Mouse (Mus musculus) liver, embryonic 13.5 days (tissue): Measurements from ENCODE around the gene Gm47996. TPM values are rescaled to one million over a fixed set of nuclear protein-coding genes. Genes with fewer than 3 reads are reported as not detected.
"Not testable (repeated sequence)": the region's sequence is repeated elsewhere in the genome, so short reads cannot be mapped to it uniquely, and the experiment has no call there.

Source experiments
- ATAC-seq: fragments of 200-750 bp; cut with Nextera tagmentation; 2 replicates; pipeline ENCODE4 v1.8.0; 2017; ENCODE audit warnings: low read depth, mild to moderate bottlenecking, moderate number of reproducible peaks, moderate library complexity
- DNase-seq: peaks from one replicate; pipeline ENCODE4 v3.0.0; 2022
- H3K27ac ChIP-seq: fragments of 300-500 bp; sonication (generic); 2 replicates; pipeline ENCODE4 v1.5.1; 2015; ENCODE audit warnings: moderate library complexity, mild to moderate bottlenecking, inconsistent platforms
- H3K27me3 ChIP-seq: fragments of 300-500 bp; sonication (generic); 2 replicates; pipeline ENCODE4 v1.6.1; 2015; ENCODE audit warnings: mild to moderate bottlenecking, inconsistent platforms
- H3K36me3 ChIP-seq: fragments of 300-500 bp; sonication (generic); 2 replicates; pipeline ENCODE4 v1.6.1; 2015; ENCODE audit warnings: mild to moderate bottlenecking, inconsistent platforms
- H3K4me1 ChIP-seq: fragments of 300-500 bp; sonication (generic); replicated peaks from 2 replicates; pipeline ENCODE4 v1.6.1; 2015; ENCODE audit warnings: inconsistent platforms
- H3K4me2 ChIP-seq: fragments of 300-500 bp; sonication (generic); 2 replicates; pipeline ENCODE4 v1.6.1; 2015; ENCODE audit warnings: inconsistent platforms, mild to moderate bottlenecking, moderate library complexity
- H3K4me3 ChIP-seq: fragments of 300-500 bp; sonication (generic); replicated peaks from 2 replicates; pipeline ENCODE4 v1.5.1; 2015; ENCODE audit warnings: mild to moderate bottlenecking, inconsistent platforms
- H3K9ac ChIP-seq: fragments of 300-500 bp; sonication (generic); 2 replicates; pipeline ENCODE4 v1.6.1; 2015; ENCODE audit warnings: mild to moderate bottlenecking, inconsistent platforms
- H3K9me3 ChIP-seq: fragments of 300-500 bp; sonication (generic); replicated peaks from 2 replicates; pipeline ENCODE4 v1.6.1; 2016; ENCODE audit warnings: inconsistent platforms
- whole genome bisulfite sequencing: fragments of 180-500 bp; shearing (Covaris S2); methylation state at CpG from one replicate; pipeline ENCODE4 v1.1.7; 2015; ENCODE audit not compliant: insufficient replicate concordance; 5-methylcytosine and 5-hydroxymethylcytosine counted together
- polyA plus RNA-seq: library from polyadenylated mRNA; unstranded; fragments of >200 nt; fragmentation: Nextera tagmentation; extraction: Ambion mirVana; gene quantifications from 2 replicates; pipeline ENCODE4 v1.2.1, GENCODE M21; 2015

The Gm47996 gene
- polyA plus RNA-seq = 0.36 and 0.63 TPM in 2 replicates

- H3K4me1 ChIP-seq = peaks cover 23% of the 10 kb centered on the region
- 52% methylated on average over 4 of the region's 8 CpGs for WGBS
- not testable (repeated sequence) for H3K9ac ChIP-seq, H3K27me3 ChIP-seq, ATAC-seq, H3K27ac ChIP-seq, H3K4me2 ChIP-seq, H3K36me3 ChIP-seq, H3K4me3 ChIP-seq, H3K9me3 ChIP-seq
- peak; percentile 80 for DNase-seq
These were observed at the start of gene Gm47996 for GRCm38 (mm10) chr1:151209824-151210355. Gm47996 (plus strand) TSS chr1:151210131.

GRCm38 (mm10) chr1:151166031-151166430, 43.9 kb upstream of the Gm47996 start:
- no peaks in the 10 kb centered on the region for H3K9me3 ChIP-seq
- H3K4me1 ChIP-seq = peaks cover 35% of the 10 kb centered on the region
- ATAC-seq = peak; percentile 41; the same call in 1 of the 2 replicates
- no peaks in the 10 kb centered on the region for H3K27me3 ChIP-seq
- no peak overlapping the region for H3K4me2 ChIP-seq
- H3K4me3 ChIP-seq = no peak overlapping the region
- H3K36me3 ChIP-seq = no peaks in the 10 kb centered on the region
- H3K9ac ChIP-seq = no peak overlapping the region; the same call in 1 of the 2 replicates
- peak overlapping the region; percentile 56 for H3K27ac ChIP-seq
- DNase-seq = no peak
- WGBS = 17% methylated on average over 8 of the region's 8 CpGs

- Histone ChIP-seq H3K9ac (no peak overlapping the region), H3K4me3 (no peak overlapping the region), H3K4me2 (peak overlapping the region; percentile 18; the same call in 1 of the 2 replicates), H3K27ac (peak overlapping the region; percentile 67), H3K36me3 (no peaks in the 10 kb centered on the region), H3K4me1 (peaks cover 35% of the 10 kb centered on the region), H3K27me3 (no peaks in the 10 kb centered on the region), H3K9me3 (no peaks in the 10 kb centered on the region)
- ATAC-seq = peak; percentile 35
- DNase-seq = no peak
- WGBS = 35% methylated on average over 12 of the region's 12 CpGs
These were observed 42.5 kb upstream of the Gm47996 start for GRCm38 (mm10) chr1:151167297-151168047.

- ATAC-seq = no peak
- H3K27ac ChIP-seq = peak overlapping the region; percentile 67; the same call in 1 of the 2 replicates
These were observed 41.3 kb upstream of the Gm47996 start for GRCm38 (mm10) chr1:151168637-151169036.

GRCm38 (mm10) chr1:151171572-151172461, 38.1 kb upstream of the Gm47996 start:
- H3K9me3 ChIP-seq = no peaks in the 10 kb centered on the region
- no peak overlapping the region for H3K4me3 ChIP-seq
- 43% methylated on average over 2 of the region's 2 CpGs for WGBS
- no peak overlapping the region for H3K4me2 ChIP-seq
- no peak overlapping the region for H3K27ac ChIP-seq
- ATAC-seq (no peak), DNase-seq (no peak)
- H3K9ac ChIP-seq = no peak overlapping the region
- H3K4me1 ChIP-seq = peaks cover 29% of the 10 kb centered on the region
- no peaks in the 10 kb centered on the region for H3K27me3 ChIP-seq
- no peaks in the 10 kb centered on the region for H3K36me3 ChIP-seq

More at GRCm38 (mm10) chr1:151168637-151169036, 41.3 kb upstream of the Gm47996 start:
- peaks cover 35% of the 10 kb centered on the region for H3K4me1 ChIP-seq
- no peaks in the 10 kb centered on the region for H3K9me3 ChIP-seq
- 57% methylated on average over 3 of the region's 3 CpGs for WGBS
- H3K36me3 ChIP-seq = no peaks in the 10 kb centered on the region
- H3K4me3 ChIP-seq = no peak overlapping the region
- DNase-seq = no peak
- no peak overlapping the region for H3K4me2 ChIP-seq
- no peaks in the 10 kb centered on the region for H3K27me3 ChIP-seq
- H3K9ac ChIP-seq = no peak overlapping the region

GRCm38 (mm10) chr1:151177030-151177936, 32.6 kb upstream of the Gm47996 start:
- peak overlapping the region; percentile 57 for H3K4me2 ChIP-seq
- H3K9ac ChIP-seq = peak overlapping the region; percentile 63
- ATAC-seq (peak; percentile 89), DNase-seq (peak; percentile 67)
- H3K36me3 ChIP-seq = no peaks in the 10 kb centered on the region
- H3K27ac ChIP-seq = peak overlapping the region; percentile 82
- H3K9me3 ChIP-seq = no peaks in the 10 kb centered on the region
- peak overlapping the region; percentile 41 for H3K4me3 ChIP-seq
- no peaks in the 10 kb centered on the region for H3K27me3 ChIP-seq
- peaks cover 52% of the 10 kb centered on the region for H3K4me1 ChIP-seq
- WGBS = 6% methylated on average over 10 of the region's 10 CpGs

- peak overlapping the region; percentile 57 for H3K4me2 ChIP-seq
- H3K4me1 ChIP-seq = peaks cover 52% of the 10 kb centered on the region
- peak overlapping the region; percentile 63 for H3K9ac ChIP-seq
- no peaks in the 10 kb centered on the region for H3K36me3 ChIP-seq
- peak overlapping the region; percentile 82 for H3K27ac ChIP-seq
- DNase-seq (no peak), ATAC-seq (peak; percentile 70)
- no peaks in the 10 kb centered on the region for H3K9me3 ChIP-seq
- 14% methylated on average over 4 of the region's 4 CpGs for WGBS
- H3K4me3 ChIP-seq = peak overlapping the region; percentile 41
- H3K27me3 ChIP-seq = no peaks in the 10 kb centered on the region
These were observed 32.0 kb upstream of the Gm47996 start for GRCm38 (mm10) chr1:151177937-151178271.

- ATAC-seq (no peak), DNase-seq (no peak)
- H3K27ac ChIP-seq = peak overlapping the region; percentile 45; the same call in 1 of the 2 replicates
- no peaks in the 10 kb centered on the region for H3K9me3 ChIP-seq
- peak overlapping the region; percentile 57; the same call in 1 of the 2 replicates for H3K4me2 ChIP-seq
- H3K4me3 ChIP-seq = no peak overlapping the region
- H3K9ac ChIP-seq = 0 out of 2 replicates have a peak overlapping the region, but pooled peaks have one; percentile 63
- H3K36me3 ChIP-seq = no peaks in the 10 kb centered on the region
- H3K4me1 ChIP-seq = peaks cover 52% of the 10 kb centered on the region
- H3K27me3 ChIP-seq = no peaks in the 10 kb centered on the region
- 76% methylated on average over 2 of the region's 2 CpGs for WGBS
These were observed 31.3 kb upstream of the Gm47996 start for GRCm38 (mm10) chr1:151178505-151179083.

- no peak overlapping the region for H3K27ac ChIP-seq
These were observed 29.8 kb upstream of the Gm47996 start for GRCm38 (mm10) chr1:151180167-151180566.

GRCm38 (mm10) chr1:151182266-151182665, 27.7 kb upstream of the Gm47996 start, which contains the start of gene Gm47985:
Gm47985 (plus strand) TSS chr1:151182537.
- not testable (repeated sequence) for H3K9ac ChIP-seq, ATAC-seq, H3K36me3 ChIP-seq, H3K27me3 ChIP-seq, H3K4me2 ChIP-seq, H3K27ac ChIP-seq, H3K4me3 ChIP-seq, DNase-seq, H3K9me3 ChIP-seq
- WGBS = no CpG with 5 or more reads among the region's 7 CpGs
- peaks cover 46% of the 10 kb centered on the region for H3K4me1 ChIP-seq

More at GRCm38 (mm10) chr1:151180167-151180566, 29.8 kb upstream of the Gm47996 start:
- no peaks in the 10 kb centered on the region for H3K9me3 ChIP-seq
- no peaks in the 10 kb centered on the region for H3K36me3 ChIP-seq
- no peaks in the 10 kb centered on the region for H3K27me3 ChIP-seq
- H3K4me1 ChIP-seq = peaks cover 54% of the 10 kb centered on the region
- no peak overlapping the region for H3K9ac ChIP-seq
- 0 out of 2 replicates have a peak, but pooled peaks have one; percentile 11 for ATAC-seq
- H3K4me3 ChIP-seq = no peak overlapping the region
- no peak overlapping the region for H3K4me2 ChIP-seq
- DNase-seq = no peak
- 23% methylated on average over 2 of the region's 2 CpGs for WGBS
